In genomic region chr2:144197139-144197538, GRCm38 (mm10) we compare ENCODE assay signal across 8 mouse cellular contexts.
DNase-seq lines count a peak whose midpoint lies in the region; ATAC-seq lines count a peak whose summit lies in the region.

No protein-coding gene starts in this region.

- DNase-seq in adrenal gland, postnatal 14 days, result peak; percentile 68
- no peak for DNase-seq in adrenal gland, adult 18-20 months (ENCODE audit: low spot score in 2 of 2)
- DNase-seq in left cerebral cortex, postnatal 4 days, result peak; percentile 53
- no peak for DNase-seq in left cerebral cortex, adult 18-20 months (ENCODE audit: low spot score in 2 of 2)
- DNase-seq in frontal cortex, postnatal 10 days (ENCODE audit: low spot score in 2 of 2), result no peak
- DNase-seq in right cerebral cortex, adult 2 months (ENCODE audit: low spot score in 2 of 2), result no peak

- intact Hi-C loops in left cerebral cortex, postnatal 4 days (cut with DNase I), result no loop called here

- peak; percentile 45 for ATAC-seq in common myeloid progenitor, adult 5-6 weeks (replicated peaks; ENCODE audit: low read depth, poor library complexity, severe bottlenecking)
- ATAC-seq in megakaryocyte-erythroid progenitor cell, adult 5-6 weeks (replicated peaks; ENCODE audit: low FRiP score, low TSS enrichment, poor library complexity, severe bottlenecking), result peak; percentile 62

Comparison
In these comparisons a context has a peak if more than half of its experiments do, and no peak if none do; other contexts are left out.
1. DNase-seq: peak in adrenal gland, postnatal 14 days (single experiment) and left cerebral cortex, postnatal 4 days (single experiment); none in adrenal gland, adult 18-20 months (0 of 2), left cerebral cortex, adult 18-20 months (0 of 2), frontal cortex, postnatal 10 days (0 of 2) and right cerebral cortex, adult 2 months (0 of 2).